In genomic region chr10:90657416-90658120, GRCm38 (mm10) we compare ENCODE assay signal across 9 mouse cellular contexts.
DNase-seq lines count a peak whose midpoint lies in the region; ATAC-seq and TF ChIP-seq lines count a peak whose summit lies in the region.
"Had no signal": no experiment of that assay in that cellular context is flagged by ENCODE, and none has a peak within 500 bp of the region (broad histone marks: within the 10 kb centered on the region; RNA-seq: fewer than 3 reads in every experiment).

No protein-coding gene starts in this region.

- peak; percentile 77 for DNase-seq in forebrain, embryonic 14.5 days (ENCODE audit: low spot score)
- DNase-seq in forebrain, embryonic 10.5 days (ENCODE audit: extremely low spot score, low spot score): no peak
- peak; percentile 5 to 9 for DNase-seq in lung, adult 18-20 months
- no peak for DNase-seq in lung, adult 2 months
- peak; percentile 74 to 81 for DNase-seq in cerebellum, adult 2 months
- no peak for DNase-seq in thymus, postnatal 4 days
- no peak for DNase-seq in thymus, adult 18-20 months

- H3K27me3 ChIP-seq in forebrain, embryonic 14.5 days (replicated peaks; ENCODE audit: control insufficient read depth, insufficient read depth, low read length): no peaks in the 10 kb centered on the region
- H3K27me3 ChIP-seq in forebrain, embryonic 10.5 days (ENCODE audit: poor library complexity, severe bottlenecking): no peaks in the 10 kb centered on the region
- H3K27me3 ChIP-seq in cerebellum, adult 2 months (ENCODE audit: control insufficient read depth, insufficient read depth, low read length): no peaks in the 10 kb centered on the region
- no peaks in the 10 kb centered on the region for H3K27me3 ChIP-seq in midbrain, embryonic 15.5 days (replicated peaks)

- no peaks in the 10 kb centered on the region for H3K9me3 ChIP-seq in forebrain, embryonic 14.5 days (replicated peaks; ENCODE audit: control insufficient read depth, low read length)
- no peaks in the 10 kb centered on the region for H3K9me3 ChIP-seq in forebrain, embryonic 10.5 days
- no peaks in the 10 kb centered on the region for H3K9me3 ChIP-seq in midbrain, embryonic 15.5 days

- H3K4me1 ChIP-seq in forebrain, embryonic 14.5 days (ENCODE audit: control insufficient read depth, insufficient read depth, low read length): peaks cover 8% of the 10 kb centered on the region; the same call in 1 of the 2 replicates
- H3K4me1 ChIP-seq in forebrain, embryonic 10.5 days: no peaks in the 10 kb centered on the region
- no peaks in the 10 kb centered on the region for H3K4me1 ChIP-seq in lung, adult 2 months (ENCODE audit: control insufficient read depth, insufficient read depth, low read length)
- H3K4me1 ChIP-seq in cerebellum, adult 2 months (ENCODE audit: control insufficient read depth, insufficient read depth, low read length): peaks cover 6% of the 10 kb centered on the region
- peaks cover 2% of the 10 kb centered on the region; the same call in 1 of the 2 replicates for H3K4me1 ChIP-seq in midbrain, embryonic 15.5 days

- ATAC-seq in forebrain, embryonic 14.5 days: peak; percentile 84
- peak; percentile 54; the same call in 1 of the 2 replicates for ATAC-seq in midbrain, embryonic 15.5 days (replicated peaks)

- WGBS in forebrain, embryonic 14.5 days: 38% methylated on average over 7 of the region's 7 CpGs
- 83% methylated on average over 7 of the region's 7 CpGs for WGBS in forebrain, embryonic 10.5 days
- WGBS in lung, adult 2 months: 59% methylated on average over 7 of the region's 7 CpGs
- 25% methylated on average over 7 of the region's 7 CpGs for WGBS in cerebellum, adult 2 months
- 61% methylated on average over 7 of the region's 7 CpGs for WGBS in midbrain, embryonic 15.5 days

- H3K4me3 ChIP-seq in forebrain, embryonic 14.5 days (ENCODE audit: low read depth, low read length): no peak overlapping the region
- H3K4me3 ChIP-seq in forebrain, embryonic 10.5 days: no peak overlapping the region
- no peak overlapping the region for H3K4me3 ChIP-seq in lung, adult 2 months (replicated peaks; ENCODE audit: extremely low read depth, low read depth, low read length)
- H3K4me3 ChIP-seq in cerebellum, adult 2 months (replicated peaks; ENCODE audit: insufficient read depth, low read depth, low read length): no peak overlapping the region
- H3K4me3 ChIP-seq in midbrain, embryonic 15.5 days: no peak overlapping the region

- TF ChIP-seq CTCF in lung, adult 2 months (IDR thresholded peaks at IDR 0.05; ENCODE audit: insufficient read depth, low read length): no peak
- TF ChIP-seq CTCF in cerebellum, adult 2 months (IDR thresholded peaks at IDR 0.05; ENCODE audit: borderline replicate concordance, insufficient read depth, low read depth, low read length): no peak

- H3K36me3 ChIP-seq in forebrain, embryonic 14.5 days (ENCODE audit: control insufficient read depth, insufficient read depth, low read length): no peaks in the 10 kb centered on the region
- no peaks in the 10 kb centered on the region for H3K36me3 ChIP-seq in forebrain, embryonic 10.5 days (replicated peaks)
- no peaks in the 10 kb centered on the region for H3K36me3 ChIP-seq in midbrain, embryonic 15.5 days (replicated peaks)

- no peak overlapping the region for H3K27ac ChIP-seq in forebrain, embryonic 14.5 days (ENCODE audit: low read depth, low read length)
- H3K27ac ChIP-seq in forebrain, embryonic 10.5 days: no peak overlapping the region
- H3K27ac ChIP-seq in cerebellum, adult 2 months (ENCODE audit: insufficient read depth, low read length): 0 out of 2 replicates have a peak overlapping the region, but pooled peaks have one; percentile 24
- H3K27ac ChIP-seq in midbrain, embryonic 15.5 days: no peak overlapping the region
- H3K27ac ChIP-seq: liver, embryonic 14.5 days had no signal

- H3K4me2 ChIP-seq in forebrain, embryonic 14.5 days (ENCODE audit: low read length): no peak overlapping the region
- H3K4me2 ChIP-seq in midbrain, embryonic 15.5 days: no peak overlapping the region

- TF ChIP-seq POLR2A in lung, adult 2 months (IDR thresholded peaks at IDR 0.05; ENCODE audit: borderline replicate concordance, extremely low read depth, low read depth, low read length): no peak
- no peak for TF ChIP-seq POLR2A in cerebellum, adult 2 months (IDR thresholded peaks at IDR 0.05; ENCODE audit: borderline replicate concordance, insufficient read depth, low read length)

- no peak overlapping the region for H3K9ac ChIP-seq in forebrain, embryonic 14.5 days (ENCODE audit: low read length)
- H3K9ac ChIP-seq in midbrain, embryonic 15.5 days: no peak overlapping the region
- H3K9ac ChIP-seq: liver, embryonic 14.5 days had no signal

Comparison
In these comparisons a context has a peak if more than half of its experiments do, and no peak if none do; other contexts are left out.
1. DNase-seq: peak in forebrain, embryonic 14.5 days (single experiment), lung, adult 18-20 months (2 of 2) and cerebellum, adult 2 months (2 of 2); none in forebrain, embryonic 10.5 days (single experiment), lung, adult 2 months (single experiment), thymus, postnatal 4 days (single experiment) and thymus, adult 18-20 months (0 of 2).